Comparison of ENCODE assay signal across 20 mouse cellular contexts in the genomic region with DNA sequence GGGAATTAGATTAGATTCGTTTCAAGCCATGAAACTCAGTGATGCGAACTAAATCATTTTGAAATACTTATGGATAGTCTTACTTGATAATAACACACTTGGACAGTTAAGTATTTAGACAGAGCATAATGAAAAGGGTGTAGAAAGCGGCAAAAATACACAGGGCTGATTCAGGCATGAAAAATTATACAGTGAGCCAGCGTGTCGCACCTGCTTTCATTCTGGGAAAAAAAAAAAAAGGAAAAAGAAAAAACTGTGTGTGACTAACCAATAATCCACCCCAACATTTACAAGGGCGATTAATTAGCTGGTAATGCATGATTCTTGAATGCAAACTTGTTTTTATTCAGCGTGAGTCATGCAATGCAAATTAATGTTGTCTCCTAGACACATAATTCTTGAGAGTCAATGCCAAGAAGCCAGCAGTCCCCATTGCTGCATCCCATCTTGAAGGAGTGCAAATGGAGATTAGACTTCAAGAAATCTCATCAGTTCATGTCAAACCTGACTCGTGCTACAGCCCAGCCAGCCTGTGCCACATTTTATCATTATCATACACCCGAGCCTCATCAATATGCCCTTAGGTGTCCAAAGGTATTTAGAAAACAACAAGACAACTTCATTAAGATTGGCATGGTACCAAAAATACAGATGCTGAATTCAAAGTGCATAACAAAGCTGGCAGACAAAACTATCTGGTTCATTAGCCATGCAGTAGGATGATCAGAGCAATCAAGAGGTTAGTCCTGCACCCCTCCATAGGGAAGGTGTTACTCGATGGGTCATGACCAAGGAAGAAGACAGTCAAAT.
DNase-seq lines count a peak whose midpoint lies in the region; ATAC-seq and TF ChIP-seq lines count a peak whose summit lies in the region.
"Had no signal": no experiment of that assay in that cellular context is flagged by ENCODE, and none has a peak within 500 bp of the region (broad histone marks: within the 10 kb centered on the region; RNA-seq: fewer than 3 reads in every experiment).

No protein-coding gene starts in this region.

- no peak for TF ChIP-seq CTCF in Patski (IDR thresholded peaks at IDR 0.05)

- no peak overlapping the region for H3K9ac ChIP-seq in hindbrain, embryonic 12.5 days
- no peak overlapping the region for H3K9ac ChIP-seq in forebrain, embryonic 14.5 days (ENCODE audit: low read length)
- H3K9ac ChIP-seq in midbrain, embryonic 14.5 days (replicated peaks; ENCODE audit: low read length): no peak overlapping the region
- H3K9ac ChIP-seq in intestine, embryonic 15.5 days: no peak overlapping the region
- H3K9ac ChIP-seq: limb, embryonic 13.5 days; liver, embryonic 15.5 days had no signal

- CTCF ChIA-PET in Patski (lab: Charles Lee): interaction anchor here (1.0 kb wide), 1 partner anchor 14 kb away, joined by 3 read pairs; no protein-coding TSS in a partner anchor

- H3K4me2 ChIP-seq in hindbrain, embryonic 12.5 days (replicated peaks): no peak overlapping the region
- no peak overlapping the region for H3K4me2 ChIP-seq in forebrain, embryonic 14.5 days (ENCODE audit: low read length)
- no peak overlapping the region for H3K4me2 ChIP-seq in midbrain, embryonic 14.5 days (ENCODE audit: low read length)
- no peak overlapping the region for H3K4me2 ChIP-seq in intestine, embryonic 15.5 days (replicated peaks)
- H3K4me2 ChIP-seq: limb, embryonic 13.5 days; liver, embryonic 15.5 days had no signal

- 66% methylated on average over 10 of the region's 10 CpGs for WGBS in hindbrain, embryonic 12.5 days
- 89% methylated on average over 10 of the region's 10 CpGs for WGBS in hindbrain, embryonic 10.5 days
- 24% methylated on average over 10 of the region's 10 CpGs for WGBS in forebrain, embryonic 14.5 days
- WGBS in midbrain, embryonic 14.5 days: 59% methylated on average over 10 of the region's 10 CpGs
- 89% methylated on average over 10 of the region's 10 CpGs for WGBS in intestine, embryonic 15.5 days

- H3K27ac ChIP-seq in hindbrain, embryonic 12.5 days: no peak overlapping the region
- no peak overlapping the region for H3K27ac ChIP-seq in hindbrain, embryonic 10.5 days
- H3K27ac ChIP-seq in forebrain, embryonic 14.5 days (ENCODE audit: low read depth, low read length): no peak overlapping the region
- no peak overlapping the region for H3K27ac ChIP-seq in midbrain, embryonic 14.5 days (replicated peaks; ENCODE audit: low read depth, low read length)
- no peak overlapping the region for H3K27ac ChIP-seq in intestine, embryonic 15.5 days
- H3K27ac ChIP-seq: limb, embryonic 13.5 days; liver, embryonic 15.5 days; stomach, postnatal 0 days had no signal

- no peaks in the 10 kb centered on the region for H3K36me3 ChIP-seq in hindbrain, embryonic 12.5 days
- H3K36me3 ChIP-seq in hindbrain, embryonic 10.5 days: no peaks in the 10 kb centered on the region
- no peaks in the 10 kb centered on the region for H3K36me3 ChIP-seq in forebrain, embryonic 14.5 days (ENCODE audit: control insufficient read depth, insufficient read depth, low read length)
- no peaks in the 10 kb centered on the region for H3K36me3 ChIP-seq in midbrain, embryonic 14.5 days (ENCODE audit: control insufficient read depth, insufficient read depth, low read length)
- H3K36me3 ChIP-seq in intestine, embryonic 15.5 days: no peaks in the 10 kb centered on the region
- H3K36me3 ChIP-seq: limb, embryonic 13.5 days; liver, embryonic 15.5 days had no signal

- H3K27me3 ChIP-seq in hindbrain, embryonic 12.5 days: no peaks in the 10 kb centered on the region
- H3K27me3 ChIP-seq in hindbrain, embryonic 10.5 days (ENCODE audit: insufficient read depth, poor library complexity, severe bottlenecking): no peaks in the 10 kb centered on the region
- no peaks in the 10 kb centered on the region for H3K27me3 ChIP-seq in Patski
- no peaks in the 10 kb centered on the region for H3K27me3 ChIP-seq in forebrain, embryonic 14.5 days (replicated peaks; ENCODE audit: control insufficient read depth, insufficient read depth, low read length)
- no peaks in the 10 kb centered on the region for H3K27me3 ChIP-seq in midbrain, embryonic 14.5 days (ENCODE audit: control insufficient read depth, insufficient read depth, low read length)
- H3K27me3 ChIP-seq in intestine, embryonic 15.5 days (replicated peaks): no peaks in the 10 kb centered on the region
- H3K27me3 ChIP-seq: limb, embryonic 13.5 days; liver, embryonic 15.5 days had no signal

- H3K4me3 ChIP-seq in hindbrain, embryonic 12.5 days: no peak overlapping the region
- H3K4me3 ChIP-seq in hindbrain, embryonic 10.5 days: no peak overlapping the region
- H3K4me3 ChIP-seq in forebrain, embryonic 14.5 days (ENCODE audit: low read depth, low read length): no peak overlapping the region
- no peak overlapping the region for H3K4me3 ChIP-seq in midbrain, embryonic 14.5 days (replicated peaks; ENCODE audit: low read depth, low read length)
- no peak overlapping the region for H3K4me3 ChIP-seq in intestine, embryonic 15.5 days (replicated peaks)
- H3K4me3 ChIP-seq: limb, embryonic 13.5 days; liver, embryonic 15.5 days had no signal

- no peaks in the 10 kb centered on the region for H3K9me3 ChIP-seq in hindbrain, embryonic 12.5 days (replicated peaks)
- H3K9me3 ChIP-seq in hindbrain, embryonic 10.5 days: no peaks in the 10 kb centered on the region
- H3K9me3 ChIP-seq in forebrain, embryonic 14.5 days (replicated peaks; ENCODE audit: control insufficient read depth, low read length): no peaks in the 10 kb centered on the region
- H3K9me3 ChIP-seq in midbrain, embryonic 14.5 days (ENCODE audit: control insufficient read depth, low read length): no peaks in the 10 kb centered on the region
- H3K9me3 ChIP-seq in intestine, embryonic 15.5 days: no peaks in the 10 kb centered on the region
- H3K9me3 ChIP-seq: limb, embryonic 13.5 days; liver, embryonic 15.5 days had no signal

- in situ Hi-C loops in Patski (cut with MboI; ENCODE audit: low pct_unique_long_range_greater_than_20kb): no loop called here

- peak; percentile 58 for ATAC-seq in hindbrain, embryonic 12.5 days (ENCODE audit: low FRiP score)
- peak; percentile 7 for ATAC-seq in Patski
- peak; percentile 88 for ATAC-seq in forebrain, embryonic 14.5 days
- peak; percentile 78 for ATAC-seq in midbrain, embryonic 14.5 days (ENCODE audit: low FRiP score, low TSS enrichment)
- no peak for ATAC-seq in intestine, embryonic 15.5 days
- ATAC-seq: intestine, embryonic 16.5 days had no signal

- no peak for DNase-seq in hindbrain, embryonic 10.5 days (ENCODE audit: low spot score)
- peak; percentile 68 for DNase-seq in Patski (ENCODE audit: low read depth, low spot score)
- DNase-seq in forebrain, embryonic 14.5 days (ENCODE audit: low spot score): peak; percentile 91
- peak; percentile 57 for DNase-seq in midbrain, embryonic 14.5 days
- no peak for DNase-seq in kidney, postnatal 10 days
- no peak for DNase-seq in urinary bladder, postnatal 36 days (ENCODE audit: low spot score in 2 of 2)
- DNase-seq: adrenal gland, adult 2 months; cerebellum, adult 2 months; gastrocnemius, postnatal 10 days; heart, postnatal 14 days; kidney, postnatal 36 days; lung, postnatal 14 days; right cerebral cortex, adult 18-20 months; thymus, postnatal 25 days had no signal

- no peaks in the 10 kb centered on the region for H3K4me1 ChIP-seq in hindbrain, embryonic 12.5 days
- no peaks in the 10 kb centered on the region for H3K4me1 ChIP-seq in hindbrain, embryonic 10.5 days (replicated peaks)
- no peaks in the 10 kb centered on the region for H3K4me1 ChIP-seq in forebrain, embryonic 14.5 days (ENCODE audit: control insufficient read depth, insufficient read depth, low read length)
- no peaks in the 10 kb centered on the region for H3K4me1 ChIP-seq in midbrain, embryonic 14.5 days (ENCODE audit: control insufficient read depth, insufficient read depth, low read length)
- H3K4me1 ChIP-seq in intestine, embryonic 15.5 days (replicated peaks): no peaks in the 10 kb centered on the region
- H3K4me1 ChIP-seq: limb, embryonic 13.5 days; liver, embryonic 15.5 days had no signal

- POLR2A ChIA-PET in Patski (lab: Charles Lee): no interaction called here

Comparison
In these comparisons a context has a peak if more than half of its experiments do, and no peak if none do; other contexts are left out.
1. DNase-seq: peak in Patski (single experiment), forebrain, embryonic 14.5 days (single experiment) and midbrain, embryonic 14.5 days (single experiment); none in hindbrain, embryonic 10.5 days (single experiment), kidney, postnatal 10 days (single experiment) and urinary bladder, postnatal 36 days (0 of 2).